Mouse (Mus musculus): ENCODE results near the gene Fscn3.

Fscn3 gene

DNA sequence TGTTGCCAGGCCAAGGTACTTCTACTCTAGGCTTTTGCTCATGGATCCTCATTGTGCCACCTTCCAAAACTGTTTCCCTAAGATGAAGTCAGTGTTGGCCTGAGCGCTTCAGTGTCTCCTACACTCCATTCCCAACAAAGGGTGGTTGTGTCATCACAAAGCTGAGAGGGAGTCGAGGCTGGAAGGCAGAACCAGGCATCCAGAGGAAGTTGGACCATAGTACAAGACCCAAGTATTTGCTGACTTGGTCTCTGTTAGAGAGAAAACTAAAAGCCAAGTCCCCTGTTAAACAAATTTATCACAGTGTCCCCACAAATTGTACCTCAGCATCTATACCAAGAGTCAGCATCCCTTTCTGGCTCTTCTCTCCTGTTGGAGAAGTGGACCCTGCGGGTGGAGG lies 701 bp downstream of the Fscn3 start, which contains the start of gene Gcc1:
TSS of gene Gcc1 (minus strand) at position 101 of the 400 bp plus-strand sequence.
- DNase-seq (ENCODE audit: low read depth), result no peak

DNA sequence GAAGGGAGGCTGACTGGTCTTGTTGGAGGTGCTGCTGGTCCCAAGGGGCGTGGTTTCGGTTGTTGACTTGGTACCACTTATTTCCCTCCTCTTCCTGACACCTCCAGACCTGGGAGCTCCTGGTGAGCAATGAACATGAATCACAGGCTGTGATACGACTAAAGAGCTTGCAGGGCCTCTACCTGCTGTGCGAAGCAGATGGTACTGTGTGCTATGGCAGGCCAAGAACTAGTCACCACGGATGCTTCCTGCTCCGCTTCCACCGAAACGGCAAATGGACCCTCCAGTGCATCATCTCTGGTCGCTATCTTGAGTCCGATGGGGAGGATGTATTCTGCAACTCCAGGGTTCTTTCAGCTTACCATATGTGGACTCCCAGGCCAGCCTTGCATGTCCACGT lies 2.3 kb downstream of the Fscn3 start:
- no peak for DNase-seq (ENCODE audit: low read depth)

DNA sequence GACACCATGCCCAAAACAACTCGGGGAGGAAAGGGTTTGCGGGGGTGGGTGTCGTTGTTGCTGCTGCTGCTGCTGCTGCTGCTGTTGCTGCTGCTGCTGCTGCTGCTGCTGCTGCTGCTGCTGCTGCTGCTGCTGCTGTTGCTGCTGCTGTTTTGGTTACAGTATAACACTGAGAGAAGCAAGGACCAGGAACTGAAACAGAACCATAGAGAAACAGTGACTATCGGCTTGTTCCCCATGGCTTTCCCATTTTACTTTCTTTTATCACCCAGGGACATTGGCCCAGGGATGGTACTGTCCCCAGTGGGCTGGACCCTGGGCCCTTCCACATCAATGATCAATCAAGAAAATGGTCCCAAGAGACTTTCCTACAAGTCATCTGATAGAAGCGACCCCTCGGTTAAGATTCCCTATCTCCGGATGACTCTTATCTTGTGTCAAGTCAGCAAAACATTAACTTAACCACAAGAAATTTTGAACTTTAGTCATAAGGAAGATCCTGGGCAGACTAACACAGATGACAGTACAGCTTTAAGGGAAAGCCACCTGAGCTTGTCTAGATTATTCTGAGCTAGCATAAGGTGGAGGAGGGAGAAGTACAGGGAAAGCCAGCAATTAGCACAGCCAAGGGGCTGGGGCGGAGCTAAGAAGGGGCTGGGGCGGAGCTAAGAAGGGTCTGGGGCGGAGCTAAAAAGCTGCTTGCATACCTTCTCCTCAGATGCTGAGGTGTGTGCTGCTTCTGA lies 3.4 kb downstream of the Fscn3 start:
- no peak for DNase-seq (ENCODE audit: low read depth)

DNA sequence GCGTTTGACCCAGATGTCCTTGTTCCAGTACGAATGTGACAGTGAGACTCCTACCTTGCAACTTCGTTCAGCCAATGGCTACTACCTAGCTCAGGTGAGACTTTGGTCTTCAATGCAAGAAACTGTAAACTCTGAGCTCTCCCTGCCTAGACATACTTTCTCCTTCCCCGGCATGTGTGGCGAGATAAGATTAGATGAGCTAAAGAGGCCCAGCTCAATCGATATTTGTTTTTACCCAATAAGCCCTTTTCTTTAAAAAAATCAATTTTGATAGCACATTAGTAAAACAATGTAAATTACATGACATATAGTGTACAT lies 3.9 kb downstream of the Fscn3 start:
- no peak for DNase-seq (ENCODE audit: low read depth)

DNA sequence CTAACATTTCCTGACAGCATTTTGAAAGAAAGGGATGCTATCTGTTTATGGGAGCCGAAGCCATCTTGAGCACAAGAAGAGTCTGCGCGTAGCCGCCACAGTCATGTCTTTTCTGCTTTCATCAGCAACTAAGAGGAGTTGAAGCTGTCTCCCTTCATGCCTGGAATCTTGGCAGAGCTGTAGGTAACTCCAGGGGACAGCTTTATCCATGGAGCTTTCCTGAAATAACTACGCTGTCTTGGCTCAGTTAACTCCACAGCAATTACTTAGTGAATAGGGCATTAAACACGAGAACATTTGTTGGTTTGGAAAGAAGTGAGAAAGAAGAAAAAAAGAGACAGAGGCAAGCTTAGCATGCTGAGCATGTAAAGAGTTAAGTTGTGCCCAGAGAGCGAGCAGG lies 20.3 kb downstream of the Fscn3 start:
- DNase-seq (ENCODE audit: low read depth), result no peak

DNA sequence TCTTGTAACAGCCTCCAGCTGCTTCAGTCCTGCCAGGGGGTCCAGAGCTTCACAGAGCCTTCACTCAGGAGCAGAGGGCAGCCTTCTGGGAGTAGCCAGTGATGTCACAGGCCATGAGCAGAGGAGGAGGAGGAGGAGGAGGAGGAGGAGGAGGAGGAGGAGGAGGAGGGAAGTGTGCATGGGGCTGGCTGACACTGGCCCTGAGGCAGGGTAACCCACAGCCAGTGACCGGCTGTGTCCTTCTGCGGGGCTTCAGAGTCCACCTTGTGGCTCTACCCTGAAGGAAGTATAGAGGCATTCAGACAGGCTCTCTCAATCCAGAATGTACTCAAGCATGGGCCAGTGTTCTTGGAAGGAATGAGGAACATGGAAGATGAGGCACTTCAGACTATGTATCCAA lies 21.7 kb downstream of the Fscn3 start, which contains the start of gene Pax4:
TSS of gene Pax4 (minus strand) at position 101 of the 400 bp plus-strand sequence.
- DNase-seq (ENCODE audit: low read depth), result no peak

DNA sequence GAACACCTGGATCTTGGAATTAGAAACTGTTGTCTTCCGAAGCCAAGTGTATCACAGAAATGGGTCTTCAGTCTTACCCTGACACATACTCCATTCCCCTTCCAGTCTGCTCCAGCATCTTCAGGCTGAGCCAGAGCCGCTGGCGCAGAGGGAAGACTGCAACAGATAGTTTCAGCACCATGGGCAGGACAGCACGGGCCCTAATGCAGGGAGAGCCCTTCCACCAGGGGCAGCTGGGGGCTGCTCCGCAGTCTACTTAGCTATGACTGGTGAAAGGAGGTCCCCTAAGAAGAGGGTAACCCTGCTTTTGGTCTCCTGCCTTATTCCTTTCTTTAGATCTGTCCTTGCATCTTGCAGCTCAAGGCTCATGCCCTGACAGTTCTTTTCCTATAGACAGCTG lies 22.9 kb downstream of the Fscn3 start:
- DNase-seq (ENCODE audit: low read depth), result peak; percentile 49

DNA sequence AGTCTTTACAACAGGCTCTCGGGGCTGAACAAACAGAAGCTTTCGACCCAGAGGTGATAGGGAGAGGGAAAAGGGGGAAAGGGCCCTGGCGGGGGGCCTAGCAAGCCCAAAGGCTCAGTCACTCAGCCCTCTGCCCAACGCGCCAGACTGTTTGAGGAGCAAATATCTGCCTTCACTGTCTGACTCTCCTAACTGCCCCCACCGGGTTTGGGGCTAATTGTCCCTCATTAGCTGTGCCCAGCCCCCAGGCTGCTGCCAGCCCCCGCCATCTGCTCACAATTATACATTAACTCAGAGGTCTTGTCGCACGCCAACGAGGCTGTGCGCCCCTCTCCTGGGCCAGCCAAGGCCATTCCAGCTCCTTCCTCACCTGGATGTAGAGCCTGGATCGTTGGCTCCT lies 23.4 kb downstream of the Fscn3 start:
- DNase-seq (ENCODE audit: low read depth), result no peak

DNA sequence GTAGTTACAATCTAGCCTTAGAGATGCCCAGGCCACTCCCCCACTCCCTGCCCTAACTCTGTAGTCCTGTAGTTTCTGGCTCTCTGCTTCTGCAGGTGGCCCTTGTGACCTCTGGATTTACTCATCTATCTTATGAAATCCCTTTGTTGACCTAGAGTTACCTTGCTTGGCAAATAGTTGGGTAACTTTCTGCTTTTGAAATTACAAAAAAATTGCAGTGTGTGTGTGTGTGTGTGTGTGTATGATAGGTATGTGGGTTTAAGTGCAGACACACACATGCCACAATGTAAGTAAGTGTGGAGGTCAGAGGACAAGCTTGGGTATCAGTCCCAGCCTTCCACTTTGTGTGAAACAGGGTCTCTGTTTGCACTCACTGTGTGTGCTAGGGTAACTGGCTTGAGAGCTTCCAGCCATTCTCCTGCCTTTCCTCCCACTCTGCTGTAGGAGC lies 31.7 kb downstream of the Fscn3 start:
- DNase-seq (ENCODE audit: low read depth), result no peak

DNA sequence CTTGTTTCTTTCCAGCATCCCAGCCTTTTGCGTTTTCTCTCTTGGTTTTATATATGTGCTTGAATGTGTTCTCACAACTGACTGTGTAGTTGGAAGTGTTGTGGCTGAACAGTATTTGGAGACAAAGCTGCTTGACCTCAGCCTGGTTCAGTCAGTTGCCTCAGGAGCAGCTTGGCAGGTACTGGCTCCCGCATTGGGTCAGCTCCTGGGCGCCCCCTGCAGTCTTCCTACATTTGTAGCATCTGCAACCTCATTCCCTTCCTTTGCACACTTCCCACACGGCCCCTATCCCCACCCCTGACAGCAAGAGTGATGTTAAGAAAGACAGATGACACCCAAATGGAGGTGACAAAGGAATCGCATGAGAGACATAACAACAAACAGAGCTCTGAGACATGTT lies 32.9 kb downstream of the Fscn3 start:
- peak; percentile 60 for DNase-seq (ENCODE audit: low read depth)

DNA sequence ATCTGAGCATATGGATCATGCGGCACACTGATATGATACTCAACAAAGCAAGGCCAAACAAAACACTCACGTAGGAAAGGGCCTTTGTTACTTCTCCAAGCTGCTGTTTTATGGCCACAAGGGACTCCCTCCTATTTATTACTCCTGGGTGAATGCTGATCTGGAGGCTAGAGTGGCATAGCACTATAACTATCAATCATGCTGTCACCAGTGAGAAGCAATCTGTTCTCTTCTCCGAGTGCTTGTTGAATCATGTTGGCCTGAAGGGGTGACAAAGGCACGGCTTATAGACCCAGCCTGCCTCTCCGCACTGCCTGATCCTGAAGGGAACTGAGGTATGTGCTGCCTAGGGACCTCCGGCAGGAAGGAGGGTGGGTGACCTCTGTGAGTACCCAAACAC lies 37.0 kb downstream of the Fscn3 start:
- DNase-seq (ENCODE audit: low read depth), result no peak

DNA sequence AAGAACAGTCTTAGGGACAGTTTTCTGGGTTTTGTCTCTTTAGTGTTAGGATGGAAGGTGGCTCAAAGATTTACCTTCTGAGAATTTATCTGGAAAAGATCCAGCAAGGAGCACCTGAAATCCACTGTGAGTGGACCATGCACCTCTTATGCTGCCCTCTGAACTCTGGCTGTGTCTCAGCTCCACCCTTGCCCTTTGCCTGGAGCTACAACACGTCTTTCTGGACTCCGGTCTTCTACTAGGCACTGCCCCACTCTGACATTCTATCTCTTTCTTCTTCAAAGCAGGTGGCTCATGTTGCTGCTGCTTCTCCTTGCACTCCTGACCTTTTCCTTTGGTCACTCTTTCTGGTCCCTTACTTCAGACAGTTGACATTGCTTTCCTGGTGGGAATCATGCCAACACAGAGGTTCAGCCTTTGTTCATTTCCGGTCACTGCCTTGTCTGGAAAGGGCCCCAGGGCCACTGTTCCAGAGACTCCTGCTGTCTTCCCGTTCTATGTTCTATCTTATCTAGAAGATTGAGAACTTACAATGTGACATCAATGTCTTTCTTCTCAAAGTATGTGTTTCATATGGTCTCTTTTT lies 42.5 kb downstream of the Fscn3 start:
- DNase-seq (ENCODE audit: low read depth), result no peak

DNA sequence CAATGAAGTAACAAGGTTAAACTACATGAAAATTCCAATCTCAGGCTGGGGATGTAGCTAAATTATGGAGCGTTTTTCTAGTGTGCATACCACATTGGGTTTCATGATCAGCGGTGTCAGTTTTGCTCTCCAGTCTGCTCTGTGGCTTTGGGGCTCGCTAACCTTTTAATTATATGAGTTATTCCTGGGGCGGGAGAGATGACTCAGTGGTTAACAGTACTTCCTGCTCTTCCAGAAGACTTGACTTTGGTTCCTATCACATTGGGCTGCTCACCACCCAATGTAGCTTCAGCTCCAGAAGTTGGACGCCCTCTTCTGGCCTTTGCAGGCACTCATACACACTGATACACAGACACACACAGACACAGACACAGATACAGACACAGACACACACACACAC lies 43.0 kb downstream of the Fscn3 start:
- no peak for DNase-seq (ENCODE audit: low read depth)

DNA sequence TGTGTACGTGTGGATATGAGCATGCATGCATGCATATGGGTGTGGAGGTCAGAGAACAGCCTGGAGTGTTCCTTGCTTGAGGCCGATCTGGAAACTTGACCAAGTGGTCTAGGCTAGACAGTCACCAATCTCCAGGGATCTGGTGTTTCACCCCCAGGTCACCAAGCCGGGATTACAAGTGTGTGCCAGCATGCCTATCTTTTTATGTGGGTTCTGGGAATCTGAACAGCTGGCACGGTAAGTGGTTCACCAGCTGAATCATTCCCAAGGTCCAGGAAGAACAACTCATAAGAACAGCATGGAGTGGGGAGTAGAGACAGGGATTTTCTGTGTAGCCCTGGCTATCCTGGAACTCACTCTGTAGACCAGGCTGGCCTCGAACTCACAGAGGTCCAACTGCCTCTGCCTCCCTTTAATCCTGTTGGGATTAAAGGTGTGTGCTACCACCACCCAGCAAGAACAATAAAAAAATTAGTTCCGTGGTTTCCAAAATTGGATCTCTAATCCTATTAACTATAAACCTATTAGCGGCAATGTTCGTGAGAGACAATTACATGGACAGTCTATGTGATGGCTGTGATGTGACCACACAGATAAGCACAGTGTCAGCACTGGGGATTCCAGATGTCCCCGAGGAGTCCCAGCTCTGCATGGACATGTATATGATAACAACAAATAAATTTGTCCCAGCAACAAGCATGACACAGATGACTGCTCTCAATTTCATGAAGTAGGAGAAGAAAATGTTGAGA lies 43.9 kb downstream of the Fscn3 start:
- DNase-seq (ENCODE audit: low read depth), result peak; percentile 51

DNA sequence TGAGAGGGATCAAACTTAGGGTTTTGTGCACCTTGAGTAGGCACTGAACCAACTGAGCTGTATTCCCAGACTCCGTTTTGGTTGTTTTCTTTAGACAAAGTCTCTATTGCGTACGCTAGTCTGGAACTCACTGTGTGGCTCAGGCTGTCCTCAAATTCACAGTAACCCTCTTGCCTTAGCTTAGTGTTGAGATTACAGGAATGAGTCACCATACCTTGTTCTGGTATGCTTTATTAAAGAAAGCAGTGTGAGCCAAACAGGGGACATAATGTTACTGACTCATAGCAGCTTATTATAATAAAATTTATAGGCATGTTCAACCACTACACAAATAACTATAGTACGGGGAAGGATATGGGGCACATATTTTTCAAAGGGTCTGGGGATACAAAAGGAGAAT lies 46.6 kb downstream of the Fscn3 start:
- peak; percentile 67 for DNase-seq (ENCODE audit: low read depth)

DNA sequence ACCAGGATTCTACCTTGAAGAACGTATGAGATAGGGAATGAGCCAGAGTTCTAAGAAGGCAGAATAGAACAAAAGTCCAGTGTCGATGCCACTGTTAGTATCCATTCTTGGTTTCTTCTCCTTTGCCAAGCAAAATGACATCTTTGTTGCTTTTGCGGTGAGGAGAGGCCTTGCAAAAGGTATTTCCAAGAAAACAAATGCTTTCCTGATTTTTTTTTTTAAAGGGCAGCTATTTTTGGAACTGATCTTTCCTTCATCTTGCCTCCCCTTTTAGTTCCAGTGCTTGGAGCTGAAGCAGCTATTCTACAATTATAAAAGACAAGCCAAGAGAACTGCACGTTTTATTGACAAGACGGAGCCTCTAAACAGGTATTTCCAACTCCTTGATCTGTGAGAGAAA lies 47.2 kb downstream of the Fscn3 start, which contains the start of gene Snd1:
TSS of gene Snd1 (plus strand) at position 301 of the 400 bp plus-strand sequence.
- no peak for DNase-seq (ENCODE audit: low read depth)

DNA sequence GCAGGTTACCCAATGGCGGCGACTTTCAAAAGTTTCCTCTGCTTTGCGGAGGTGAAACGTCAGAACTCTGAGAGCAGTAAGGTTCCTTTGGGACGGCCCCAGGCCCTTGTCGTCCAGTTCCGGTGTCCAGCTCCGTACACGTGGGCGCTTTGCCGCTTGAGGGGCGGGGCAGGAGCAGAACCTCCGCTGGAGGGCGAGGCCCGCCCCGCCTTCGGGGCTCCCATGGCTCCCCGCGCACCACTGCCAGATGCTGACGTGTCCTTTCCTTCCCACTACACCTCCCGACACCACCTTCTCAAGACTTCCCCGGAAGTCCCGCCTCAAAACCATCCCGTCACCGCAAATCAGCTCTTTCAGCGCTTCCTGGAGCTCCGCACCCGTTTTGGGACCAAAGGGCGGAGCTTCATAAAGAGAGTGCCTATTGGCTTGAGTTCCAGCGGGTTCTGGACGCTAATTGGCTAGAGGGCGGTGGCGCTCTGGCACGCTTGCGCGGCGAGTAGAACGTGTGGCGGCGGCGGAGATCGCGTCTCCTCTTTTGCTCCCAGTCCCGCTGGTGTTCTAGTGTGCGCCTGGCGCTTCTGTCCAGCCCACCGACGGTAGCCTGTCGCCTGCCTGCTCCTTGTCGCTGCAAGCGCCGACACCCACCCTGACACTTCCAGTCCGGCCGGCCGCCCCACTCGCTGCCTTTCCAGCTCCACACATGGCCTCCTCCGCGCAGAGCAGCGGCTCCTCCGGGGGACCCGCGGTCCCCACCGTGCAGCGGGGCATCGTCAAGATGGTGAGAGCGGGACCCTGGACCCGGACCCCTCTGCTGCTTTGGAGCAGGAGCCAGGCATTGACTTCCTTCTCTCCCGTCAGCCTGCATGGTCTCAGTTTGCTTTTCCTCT lies 52.5 kb downstream of the Fscn3 start:
- peak; percentile 100 for DNase-seq (ENCODE audit: low read depth)

DNA sequence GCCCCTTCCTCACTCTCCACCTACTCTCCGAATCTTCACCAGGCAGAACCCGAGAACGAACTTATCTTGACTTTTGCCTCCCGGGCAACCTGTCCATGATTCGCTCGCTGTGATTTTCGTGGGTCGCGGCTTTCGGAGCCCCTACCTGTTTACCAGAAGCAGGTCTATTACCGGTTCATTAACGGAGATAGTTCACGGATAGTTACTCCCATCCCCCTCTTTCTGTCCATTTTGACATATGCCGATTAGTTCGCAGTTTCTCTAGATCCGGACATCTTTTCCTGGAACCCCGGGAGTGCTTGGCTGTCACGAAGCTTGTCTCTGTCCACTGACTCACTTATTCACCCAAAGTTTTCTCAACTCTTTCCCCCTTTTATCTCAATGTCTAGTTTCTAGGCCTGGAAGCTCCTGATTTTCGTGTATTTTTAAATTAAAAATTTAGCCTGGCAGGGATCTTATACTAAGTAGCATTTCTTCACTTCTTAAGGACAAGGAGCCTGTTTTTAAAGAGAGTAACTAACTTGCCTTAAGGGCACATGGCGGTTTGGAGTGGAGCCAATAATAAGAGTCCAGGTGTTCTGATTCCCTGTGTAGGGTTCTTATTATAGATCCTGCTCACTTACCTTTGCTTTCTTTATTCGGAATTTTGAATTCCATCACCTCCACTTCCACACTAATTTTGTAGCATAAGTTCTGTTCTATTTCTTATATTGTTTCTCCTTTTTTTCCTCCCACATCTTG lies 53.3 kb downstream of the Fscn3 start:
- peak; percentile 57 for DNase-seq (ENCODE audit: low read depth)

DNA sequence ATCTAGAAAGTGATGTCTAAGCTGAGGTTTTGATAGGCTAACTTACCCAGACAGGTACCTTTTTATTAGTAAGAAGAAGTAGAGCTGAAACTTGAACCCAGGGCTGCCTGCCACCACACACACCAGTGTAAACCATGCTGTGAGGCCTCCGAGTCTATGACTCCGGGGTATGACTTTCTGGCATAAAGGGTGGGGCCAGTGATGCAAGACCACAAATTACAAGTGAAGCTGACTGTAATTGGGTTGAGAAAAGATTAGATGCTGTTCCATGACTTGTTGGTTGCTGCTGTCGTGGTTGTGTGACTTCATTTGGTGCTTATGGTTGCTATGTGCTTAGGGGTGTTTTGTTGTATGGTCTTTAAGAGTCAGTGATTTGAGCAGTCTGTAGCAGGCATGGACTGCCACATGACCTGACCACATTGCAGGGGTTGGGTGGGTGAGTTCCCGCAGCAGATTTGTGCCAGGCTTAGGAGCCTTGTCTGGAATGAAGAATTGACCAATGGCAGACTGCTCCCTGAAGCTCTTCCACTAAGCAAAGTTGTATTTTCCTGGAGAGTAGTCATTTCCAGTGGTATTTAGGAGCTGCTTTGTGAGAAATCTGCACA lies 55.2 kb downstream of the Fscn3 start:
- peak; percentile 37 for DNase-seq (ENCODE audit: low read depth)

DNA sequence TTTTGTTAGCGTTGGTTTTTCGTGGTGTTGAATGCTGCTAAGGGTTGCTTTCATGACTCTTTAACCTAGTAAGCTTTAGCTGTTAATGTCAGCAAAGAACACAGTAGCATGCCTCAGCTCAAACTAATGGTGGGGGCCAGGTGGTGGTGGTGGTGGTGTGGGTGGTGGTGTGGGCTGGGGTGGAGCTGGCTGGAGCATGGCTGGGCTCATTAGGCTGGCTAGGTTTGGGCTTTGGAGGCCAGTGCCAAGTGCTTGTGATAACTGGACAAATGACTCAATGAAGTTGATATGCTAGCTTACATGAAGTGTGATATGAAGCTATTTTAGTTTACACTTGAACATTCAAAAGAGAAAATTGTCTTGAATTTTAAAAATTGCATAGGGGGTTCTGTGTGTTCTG lies 58.4 kb downstream of the Fscn3 start:
- peak; percentile 31 for DNase-seq (ENCODE audit: low read depth)

DNA sequence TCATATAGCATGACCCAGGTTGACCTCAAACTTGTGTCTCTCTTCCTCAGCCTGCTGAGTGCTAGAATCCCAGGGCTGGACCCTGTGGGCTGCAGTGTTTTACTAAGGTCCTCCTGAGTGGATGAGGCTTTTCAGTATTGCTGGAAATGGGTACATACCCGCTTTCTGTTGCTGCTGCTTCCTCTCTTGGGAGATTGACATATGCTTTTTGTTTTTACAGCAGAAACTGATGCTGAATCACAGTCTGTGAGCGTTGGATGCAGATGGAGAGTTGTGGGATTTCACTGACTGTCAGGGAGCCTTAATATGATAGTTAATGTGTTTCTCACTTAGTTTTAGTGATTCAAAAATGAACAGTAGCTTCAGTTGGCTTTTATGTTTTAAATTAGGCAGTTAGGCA lies 58.9 kb downstream of the Fscn3 start:
- peak; percentile 52 for DNase-seq (ENCODE audit: low read depth)
